Mouse (Mus musculus) megakaryocyte, embryonic 14.5 days (primary cell): Measurements from ENCODE around the gene Tmem208.
"Not testable (repeated sequence)": the region's sequence is repeated elsewhere in the genome, so short reads cannot be mapped to it uniquely, and the experiment has no call there.

Experiments
- FLI1 ChIP-seq: IDR thresholded peaks from 2 replicates; pipeline ENCODE4 v1.6.1; 2012; ENCODE audit warnings: low read length, inconsistent platforms, mixed read lengths
- GATA1 ChIP-seq: IDR thresholded peaks from 3 replicates; pipeline ENCODE4 v1.6.1; 2012; ENCODE audit warnings: mixed read lengths, low read length, inconsistent platforms, borderline replicate concordance

DNA sequence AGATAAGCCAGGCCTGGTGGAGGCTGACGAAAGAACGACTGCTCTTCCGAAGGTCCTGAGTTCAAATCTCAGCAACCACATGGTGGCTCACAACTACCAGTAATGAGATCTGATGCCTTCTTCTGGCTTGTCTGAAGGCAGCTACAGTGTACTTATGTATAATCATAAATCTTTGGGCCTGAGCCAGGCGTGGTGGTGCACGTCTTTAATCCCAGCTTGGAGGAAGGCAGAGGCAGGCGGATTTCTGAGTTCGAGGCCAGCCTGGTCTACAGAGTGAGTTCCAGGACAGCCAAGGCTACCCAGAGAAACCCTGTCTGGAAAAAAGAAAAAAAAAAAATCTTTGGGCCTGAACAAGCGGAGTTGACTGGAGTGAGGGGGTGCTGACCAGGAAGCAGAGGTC, 34.8 kb upstream of the Tmem208 start:
- TF ChIP-seq GATA1, FLI1: not testable (repeated sequence)
